Mouse (Mus musculus) embryonic facial prominence, embryonic 14.5 days (tissue): ENCODE measurements at regions not wholly inside any gene's neighbourhood (a gene's known extent, or its start where the extent isn't known, plus 50 kb on each side); places are given as distances from the start of the nearest gene placed in this dataset.
"Not testable (repeated sequence)": the region's sequence is repeated elsewhere in the genome, so short reads cannot be mapped to it uniquely, and the experiment has no call there.

Experiments used
- ATAC-seq: fragments of 200-750 bp; cut with Nextera tagmentation; 2 replicates; pipeline ENCODE4 v1.8.0; 2017; ENCODE audit warnings: low read depth, moderate number of reproducible peaks, moderate TSS enrichment
- DNase-seq: peaks from one replicate; pipeline ENCODE4 v3.0.0-alpha.2; 2015; ENCODE audit warnings: low spot score
- H3K27ac ChIP-seq: fragments of 300-500 bp; sonication (generic); replicated peaks from 2 replicates; pipeline ENCODE4 v1.5.1; 2014; ENCODE audit warnings: low read depth, mild to moderate bottlenecking, low read length, moderate library complexity
- H3K27me3 ChIP-seq: fragments of 300-500 bp; sonication (generic); replicated peaks from 2 replicates; pipeline ENCODE4 v1.6.1; 2014; ENCODE audit warnings: low read length; ENCODE audit not compliant: control insufficient read depth, insufficient read depth
- H3K36me3 ChIP-seq: fragments of 300-500 bp; sonication (generic); 2 replicates; pipeline ENCODE4 v1.6.1; 2014; ENCODE audit warnings: low read length, mixed read lengths; ENCODE audit not compliant: control insufficient read depth, insufficient read depth
- H3K4me1 ChIP-seq: fragments of 300-500 bp; sonication (generic); 2 replicates; pipeline ENCODE4 v1.6.1; 2014; ENCODE audit warnings: antibody characterized with exemption, low read length; ENCODE audit not compliant: control insufficient read depth, insufficient read depth
- H3K4me2 ChIP-seq: fragments of 300-500 bp; sonication (generic); 2 replicates; pipeline ENCODE4 v1.6.1; 2014; ENCODE audit warnings: low read depth, mild to moderate bottlenecking, low read length, moderate library complexity, mixed read lengths
- H3K4me3 ChIP-seq: fragments of 300-500 bp; sonication (generic); 2 replicates; pipeline ENCODE4 v1.5.1; 2014; ENCODE audit warnings: low read depth, mild to moderate bottlenecking, low read length
- H3K9ac ChIP-seq: fragments of 300-500 bp; sonication (generic); 2 replicates; pipeline ENCODE4 v1.6.1; 2014; ENCODE audit warnings: low read depth, mild to moderate bottlenecking, low read length, moderate library complexity, mixed read lengths
- H3K9me3 ChIP-seq: fragments of 300-500 bp; sonication (generic); 2 replicates; pipeline ENCODE4 v1.6.1; 2016; ENCODE audit warnings: low read length; ENCODE audit not compliant: control insufficient read depth
- WGBS: fragments of 180-500 bp; shearing (Covaris S2); extraction: QIAGEN DNeasy Blood & Tissue Kit; methylation state at CpG from one replicate; pipeline ENCODE4 v1.1.7; 2014; 5-methylcytosine and 5-hydroxymethylcytosine counted together

DNA sequence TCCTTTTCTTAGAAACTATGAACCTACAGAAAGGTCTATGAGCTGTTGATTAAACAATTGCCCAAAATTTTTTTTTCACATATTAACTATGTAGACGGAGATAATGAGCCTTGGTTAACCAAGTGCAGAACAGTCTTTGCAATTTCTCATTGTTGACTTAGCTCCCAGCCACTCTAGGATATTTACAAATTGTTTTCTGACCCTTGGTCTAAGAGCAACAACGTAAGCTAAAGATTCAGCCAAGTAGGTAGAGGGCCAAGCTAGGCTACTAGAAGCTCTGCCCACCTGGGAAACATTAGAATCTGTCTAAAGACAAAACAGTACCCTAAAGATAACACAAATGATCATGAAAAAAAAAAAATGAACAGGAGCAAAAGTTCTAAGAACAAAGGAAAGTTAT, 67.5 kb upstream of the Map9 start:
- DNase-seq (no peak), ATAC-seq (no peak)
- Histone ChIP-seq H3K27me3 (no peaks in the 10 kb centered on the region), H3K4me3 (no peak overlapping the region), H3K4me1 (no peaks in the 10 kb centered on the region), H3K27ac (no peak overlapping the region), H3K9me3 (no peaks in the 10 kb centered on the region), H3K36me3 (no peaks in the 10 kb centered on the region), H3K9ac (no peak overlapping the region), H3K4me2 (no peak overlapping the region)
- 80% methylated on average over 2 of the region's 2 CpGs for WGBS

DNA sequence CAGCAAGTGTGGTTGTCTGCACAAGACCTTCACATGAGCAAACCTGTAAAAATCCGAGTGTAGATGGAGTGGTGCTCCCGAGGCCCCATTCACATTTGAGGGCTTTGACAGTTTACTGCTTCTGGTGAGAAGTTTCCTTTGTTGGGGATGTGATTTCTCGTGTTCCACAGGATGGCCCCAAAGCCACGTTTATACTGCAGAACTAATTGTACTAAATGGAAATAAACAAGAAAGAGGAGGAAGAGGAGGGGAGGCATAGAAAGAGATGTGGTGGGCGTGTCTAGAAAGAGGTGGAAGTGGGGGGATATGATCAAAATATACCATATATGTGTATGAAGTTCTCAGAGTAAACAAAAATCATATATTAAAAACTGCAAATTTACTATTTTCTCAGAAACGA, 68.8 kb upstream of the Map9 start:
- H3K4me1 ChIP-seq: no peaks in the 10 kb centered on the region
- no peaks in the 10 kb centered on the region for H3K9me3 ChIP-seq
- ATAC-seq (no peak), DNase-seq (no peak)
- no peak overlapping the region for H3K4me3 ChIP-seq
- H3K36me3 ChIP-seq: no peaks in the 10 kb centered on the region
- no peak overlapping the region for H3K4me2 ChIP-seq
- no peak overlapping the region for H3K27ac ChIP-seq
- H3K27me3 ChIP-seq: no peaks in the 10 kb centered on the region
- no peak overlapping the region for H3K9ac ChIP-seq
- 75% methylated on average over 6 of the region's 6 CpGs for WGBS

GRCm38 (mm10) chr3:82276977-82277714, 80.7 kb upstream of the Map9 start:
- H3K27ac ChIP-seq: no peak overlapping the region
- no peak for ATAC-seq

DNA sequence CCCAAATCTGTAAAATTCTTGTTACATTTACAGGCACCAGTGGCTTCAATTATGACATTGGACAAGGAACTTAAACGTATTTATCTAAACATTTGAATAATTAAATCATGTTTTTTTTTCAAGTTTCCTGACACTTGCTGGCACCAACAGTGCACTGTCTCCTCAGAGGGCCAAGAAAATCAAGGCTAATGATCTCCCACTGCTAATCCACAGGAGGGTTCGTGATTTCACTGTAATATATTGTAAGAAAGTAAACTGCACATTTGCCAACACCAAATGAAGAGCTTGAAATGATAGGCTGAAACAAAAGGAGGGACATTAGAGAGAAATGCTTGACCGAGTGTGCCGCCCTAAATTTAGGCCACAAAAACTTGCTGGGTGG, 82.0 kb upstream of the Map9 start:
- WGBS: 66% methylated on average over 4 of the region's 4 CpGs
- Histone ChIP-seq H3K9ac (no peak overlapping the region), H3K4me3 (no peak overlapping the region), H3K36me3 (no peaks in the 10 kb centered on the region), H3K4me1 (peaks cover 5% of the 10 kb centered on the region), H3K27ac (no peak overlapping the region), H3K9me3 (no peaks in the 10 kb centered on the region), H3K4me2 (no peak overlapping the region), H3K27me3 (no peaks in the 10 kb centered on the region)
- ATAC-seq: 0 out of 2 replicates have a peak, but pooled peaks have one; percentile 57
- peak; percentile 33 for DNase-seq

More at GRCm38 (mm10) chr3:82276977-82277714, 80.7 kb upstream of the Map9 start:
- no peaks in the 10 kb centered on the region for H3K9me3 ChIP-seq
- H3K4me3 ChIP-seq: no peak overlapping the region
- H3K4me2 ChIP-seq: no peak overlapping the region
- H3K27me3 ChIP-seq: no peaks in the 10 kb centered on the region
- H3K36me3 ChIP-seq: no peaks in the 10 kb centered on the region
- H3K4me1 ChIP-seq: peaks cover 5% of the 10 kb centered on the region
- DNase-seq: no peak
- no peak overlapping the region for H3K9ac ChIP-seq

DNA sequence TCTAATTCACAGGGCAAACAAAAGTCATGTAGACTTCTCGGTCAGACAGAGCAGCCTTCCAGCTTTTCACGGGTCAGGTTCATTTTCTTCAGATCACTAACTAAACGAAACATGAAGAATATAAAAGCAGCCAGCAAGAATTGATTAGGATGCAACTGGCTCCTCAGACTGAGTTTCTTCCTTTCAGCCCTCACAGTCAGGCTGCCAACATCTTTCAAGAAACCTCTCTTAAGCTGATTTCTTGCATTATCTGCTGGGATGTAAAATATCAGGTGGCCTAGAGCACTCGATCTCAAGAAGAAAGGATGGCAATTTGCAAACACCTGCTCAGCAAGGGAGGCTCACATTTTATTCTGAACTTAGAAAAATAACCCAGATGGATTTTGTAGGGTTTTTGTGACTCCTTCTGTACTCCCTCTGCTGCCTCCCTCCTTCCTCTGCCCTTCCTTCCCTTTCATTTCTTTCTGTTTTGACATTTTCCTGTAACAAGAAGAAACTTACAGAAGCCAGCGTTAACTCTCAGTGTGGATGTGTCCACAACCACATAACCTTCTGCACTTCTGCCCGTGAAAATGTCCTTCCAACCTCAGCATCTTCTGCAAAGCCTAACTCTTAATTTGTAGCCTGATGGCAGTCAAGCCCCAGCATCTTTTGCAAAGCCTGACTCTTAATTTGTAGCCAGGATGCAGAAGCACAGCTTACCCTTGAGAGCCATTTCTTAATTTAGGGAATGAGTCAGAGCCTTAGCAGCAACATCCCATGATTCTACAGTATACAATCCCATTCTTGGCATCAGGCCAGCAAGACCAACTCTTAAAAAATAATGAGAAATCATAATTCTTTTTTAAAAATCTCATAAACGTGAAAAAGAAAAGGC, 82.7 kb upstream of the Map9 start:
- Histone ChIP-seq H3K36me3 (no peaks in the 10 kb centered on the region), H3K9ac (no peak overlapping the region), H3K27me3 (no peaks in the 10 kb centered on the region), H3K4me2 (no peak overlapping the region), H3K4me1 (peaks cover 5% of the 10 kb centered on the region), H3K4me3 (no peak overlapping the region), H3K9me3 (no peaks in the 10 kb centered on the region), H3K27ac (peak overlapping the region; percentile 52)
- 43% methylated on average over 7 of the region's 7 CpGs for WGBS
- peak; percentile 91 for ATAC-seq
- DNase-seq: peak; percentile 89

- no peak overlapping the region for H3K4me2 ChIP-seq
- no peaks in the 10 kb centered on the region for H3K36me3 ChIP-seq
- H3K4me1 ChIP-seq: peaks cover 5% of the 10 kb centered on the region
- H3K9me3 ChIP-seq: no peaks in the 10 kb centered on the region
- ATAC-seq (peak; percentile 53; the same call in 1 of the 2 replicates), DNase-seq (peak; percentile 29)
- no peak overlapping the region for H3K27ac ChIP-seq
- no peak overlapping the region for H3K9ac ChIP-seq
- H3K4me3 ChIP-seq: no peak overlapping the region
- no peaks in the 10 kb centered on the region for H3K27me3 ChIP-seq
- 24% methylated on average over 5 of the region's 6 CpGs for WGBS
These were observed 83.5 kb upstream of the Map9 start for GRCm38 (mm10) chr3:82274196-82274937.

GRCm38 (mm10) chr3:82273511-82273910, 84.3 kb upstream of the Map9 start:
- ATAC-seq, H3K27ac ChIP-seq, H3K4me3 ChIP-seq, H3K27me3 ChIP-seq, H3K4me2 ChIP-seq, DNase-seq, H3K9ac ChIP-seq, H3K36me3 ChIP-seq, H3K4me1 ChIP-seq, H3K9me3 ChIP-seq: not testable (repeated sequence)
- 78% methylated on average over 2 of the region's 2 CpGs for WGBS

- DNase-seq (no peak), ATAC-seq (no peak)
- WGBS: 89% methylated on average over 1 of the region's 1 CpGs
- Histone ChIP-seq H3K4me3 (no peak overlapping the region), H3K36me3 (no peaks in the 10 kb centered on the region), H3K9me3 (no peaks in the 10 kb centered on the region), H3K27me3 (no peaks in the 10 kb centered on the region), H3K4me2 (no peak overlapping the region), H3K4me1 (peaks cover 5% of the 10 kb centered on the region), H3K27ac (no peak overlapping the region), H3K9ac (no peak overlapping the region)
These were observed 85.9 kb upstream of the Map9 start for GRCm38 (mm10) chr3:82271965-82272364.
